Mouse (Mus musculus) testis, postnatal 14 days (tissue): ENCODE results near the gene Mylip.

ENCODE experiments used
- DNase-seq: peaks from one replicate; pipeline ENCODE4 v3.0.0; 2021; ENCODE audit warnings: low spot score

Mylip gene

GRCm38 (mm10) chr13:45389448-45390311 lies at the start of gene Mylip:
Gene Mylip, plus strand, starts transcription at chr13:45389742.
- peak; percentile 97 for DNase-seq

- no peak for DNase-seq
Observed at GRCm38 (mm10) chr13:45341991-45342390, 47.6 kb upstream of the Mylip start.

- no peak for DNase-seq
Observed at GRCm38 (mm10) chr13:45343541-45343940, 46.0 kb upstream of the Mylip start.

- DNase-seq: no peak
Observed at GRCm38 (mm10) chr13:45343966-45344365, 45.6 kb upstream of the Mylip start.

GRCm38 (mm10) chr13:45345471-45346159 lies 43.9 kb upstream of the Mylip start:
- DNase-seq: peak; percentile 29

GRCm38 (mm10) chr13:45351483-45351882 lies 38.1 kb upstream of the Mylip start:
- no peak for DNase-seq

- no peak for DNase-seq
Observed at GRCm38 (mm10) chr13:45354824-45355223, 34.7 kb upstream of the Mylip start.

- no peak for DNase-seq
Observed at GRCm38 (mm10) chr13:45358208-45358607, 31.3 kb upstream of the Mylip start.

- DNase-seq: no peak
Observed at GRCm38 (mm10) chr13:45358676-45359323, 30.7 kb upstream of the Mylip start.

- DNase-seq: no peak
Observed at GRCm38 (mm10) chr13:45365788-45366187, 23.8 kb upstream of the Mylip start.

- no peak for DNase-seq
Observed at GRCm38 (mm10) chr13:45371673-45372072, 17.9 kb upstream of the Mylip start.

GRCm38 (mm10) chr13:45372456-45372855 lies 17.1 kb upstream of the Mylip start:
- DNase-seq: no peak

- DNase-seq: no peak
Observed at GRCm38 (mm10) chr13:45374846-45375245, 14.7 kb upstream of the Mylip start.

- DNase-seq: no peak
Observed at GRCm38 (mm10) chr13:45382208-45382607, 7.3 kb upstream of the Mylip start.

- no peak for DNase-seq
Observed at GRCm38 (mm10) chr13:45384636-45385035, 4.9 kb upstream of the Mylip start.

GRCm38 (mm10) chr13:45385521-45385920 lies 4.0 kb upstream of the Mylip start:
- no peak for DNase-seq

- DNase-seq: no peak
Observed at GRCm38 (mm10) chr13:45386253-45386652, 3.3 kb upstream of the Mylip start.

GRCm38 (mm10) chr13:45387231-45387630 lies 2.3 kb upstream of the Mylip start:
- no peak for DNase-seq

- no peak for DNase-seq
Observed at GRCm38 (mm10) chr13:45388254-45388805, 1.2 kb upstream of the Mylip start.

GRCm38 (mm10) chr13:45388889-45389288 lies 653 bp upstream of the Mylip start:
- DNase-seq: no peak

- DNase-seq: peak; percentile 23
Observed at GRCm38 (mm10) chr13:45390312-45390961, 895 bp downstream of the Mylip start.
